Comparison of ENCODE assay signal across 30 mouse cellular contexts in genomic region chr4:122829339-122829738, GRCm38 (mm10). TPM values are rescaled to one million over a fixed set of nuclear protein-coding genes. Genes with fewer than 3 reads are reported as not detected.
DNase-seq lines count a peak whose midpoint lies in the region; ATAC-seq and TF ChIP-seq lines count a peak whose summit lies in the region.
"Had no signal": no experiment of that assay in that cellular context is flagged by ENCODE, and none has a peak within 500 bp of the region (broad histone marks: within the 10 kb centered on the region; RNA-seq: fewer than 3 reads in every experiment).

No protein-coding gene starts in this region.

- H3K4me1 ChIP-seq in forebrain, embryonic 10.5 days: peaks cover 45% of the 10 kb centered on the region
- peaks cover 19% of the 10 kb centered on the region for H3K4me1 ChIP-seq in forebrain, embryonic 12.5 days
- no peaks in the 10 kb centered on the region for H3K4me1 ChIP-seq in intestine, postnatal 0 days (replicated peaks; ENCODE audit: control insufficient read depth, insufficient read depth, low read length)
- H3K4me1 ChIP-seq: embryonic facial prominence, embryonic 13.5 days had no signal

- TF ChIP-seq CTCF in intestine, postnatal 0 days (IDR thresholded peaks at IDR 0.05; ENCODE audit: low read depth): no peak

- no peaks in the 10 kb centered on the region for H3K9me3 ChIP-seq in forebrain, embryonic 10.5 days
- H3K9me3 ChIP-seq in forebrain, embryonic 12.5 days: no peaks in the 10 kb centered on the region
- no peaks in the 10 kb centered on the region for H3K9me3 ChIP-seq in intestine, postnatal 0 days (ENCODE audit: control insufficient read depth)
- H3K9me3 ChIP-seq: embryonic facial prominence, embryonic 10.5 days; embryonic facial prominence, embryonic 13.5 days; G1E; heart, embryonic 12.5 days; heart, embryonic 15.5 days had no signal

- no peak overlapping the region for H3K4me3 ChIP-seq in forebrain, embryonic 10.5 days
- H3K4me3 ChIP-seq in forebrain, embryonic 12.5 days (replicated peaks): no peak overlapping the region
- no peak overlapping the region for H3K4me3 ChIP-seq in intestine, postnatal 0 days (ENCODE audit: low read depth, low read length)
- H3K4me3 ChIP-seq: embryonic facial prominence, embryonic 10.5 days; embryonic facial prominence, embryonic 13.5 days; erythroblast, embryonic 14.5 days; heart, embryonic 12.5 days; heart, embryonic 15.5 days had no signal

- peak overlapping the region; percentile 89; the same call in 1 of the 2 replicates for H3K27ac ChIP-seq in forebrain, embryonic 10.5 days
- H3K27ac ChIP-seq in forebrain, embryonic 12.5 days: no peak overlapping the region
- no peak overlapping the region for H3K27ac ChIP-seq in intestine, postnatal 0 days (ENCODE audit: low read depth, low read length)
- H3K27ac ChIP-seq: embryonic facial prominence, embryonic 10.5 days; embryonic facial prominence, embryonic 13.5 days; heart, embryonic 15.5 days; hindbrain, embryonic 14.5 days; hindbrain, postnatal 0 days had no signal

- 92% methylated on average over 6 of the region's 6 CpGs for WGBS in forebrain, embryonic 10.5 days
- 94% methylated on average over 6 of the region's 6 CpGs for WGBS in forebrain, embryonic 12.5 days
- 46% methylated on average over 6 of the region's 6 CpGs for WGBS in intestine, postnatal 0 days

- no peak overlapping the region for H3K4me2 ChIP-seq in forebrain, embryonic 12.5 days
- no peak overlapping the region for H3K4me2 ChIP-seq in intestine, postnatal 0 days (replicated peaks; ENCODE audit: low read depth)
- H3K4me2 ChIP-seq: embryonic facial prominence, embryonic 13.5 days; heart, embryonic 12.5 days; heart, embryonic 15.5 days; hindbrain, embryonic 14.5 days had no signal

- H3K36me3 ChIP-seq in forebrain, embryonic 10.5 days (replicated peaks): no peaks in the 10 kb centered on the region
- no peaks in the 10 kb centered on the region for H3K36me3 ChIP-seq in forebrain, embryonic 12.5 days (replicated peaks)
- no peaks in the 10 kb centered on the region for H3K36me3 ChIP-seq in intestine, postnatal 0 days (ENCODE audit: control insufficient read depth, insufficient read depth)
- H3K36me3 ChIP-seq: embryonic facial prominence, embryonic 10.5 days; embryonic facial prominence, embryonic 13.5 days; G1E; heart, embryonic 12.5 days; heart, embryonic 15.5 days had no signal

- DNase-seq in forebrain, embryonic 10.5 days (ENCODE audit: extremely low spot score, low spot score): no peak
- DNase-seq in left cerebral cortex, adult 11 months (ENCODE audit: low spot score): no peak
- no peak for DNase-seq in spleen, postnatal 36 days (ENCODE audit: low spot score in 2 of 2)
- DNase-seq in frontal cortex, postnatal 14 days (ENCODE audit: low spot score in 2 of 2): no peak
- DNase-seq: adrenal gland, adult 8-10 months; adrenal gland, postnatal 25 days; cerebellum, adult 11-12 months; cerebellum, adult 8-10 months; cerebellum, postnatal 10 days; cerebellum, postnatal 36 days; embryo, embryonic 11 days; forebrain, postnatal 0 days; gastrocnemius, postnatal 25 days; heart, adult 18-20 months; heart, postnatal 10 days; heart, postnatal 36 days had no signal

- ATAC-seq in forebrain, embryonic 12.5 days (ENCODE audit: low FRiP score): no peak
- ATAC-seq in CD4-positive, CD25-positive, alpha-beta regulatory T cell, adult 4 months: peak; percentile 63
- ATAC-seq in inflammation-experienced regulatory T-cells, adult 6 months: peak; percentile 28
- peak; percentile 53 for ATAC-seq in intestine, postnatal 0 days
- ATAC-seq: forebrain, embryonic 14.5 days; forebrain, postnatal 0 days; hindbrain, postnatal 0 days had no signal

- H3K27me3 ChIP-seq in forebrain, embryonic 10.5 days (ENCODE audit: poor library complexity, severe bottlenecking): no peaks in the 10 kb centered on the region
- H3K27me3 ChIP-seq in forebrain, embryonic 12.5 days: no peaks in the 10 kb centered on the region
- no peaks in the 10 kb centered on the region for H3K27me3 ChIP-seq in intestine, postnatal 0 days (replicated peaks; ENCODE audit: control insufficient read depth, insufficient read depth, low read length)
- H3K27me3 ChIP-seq: CH12.LX; embryonic facial prominence, embryonic 13.5 days; heart, embryonic 12.5 days; heart, embryonic 15.5 days had no signal

- no peak overlapping the region for H3K9ac ChIP-seq in forebrain, embryonic 12.5 days
- H3K9ac ChIP-seq in intestine, postnatal 0 days (ENCODE audit: low read depth, low read length): no peak overlapping the region
- H3K9ac ChIP-seq: embryonic facial prominence, embryonic 13.5 days; forebrain, postnatal 0 days; heart, embryonic 12.5 days; heart, embryonic 15.5 days; hindbrain, embryonic 14.5 days had no signal

RNA-seq across cellular contexts. Expression of gene Ppt1, which starts 6.7 kb away (rescaled TPM):
- polyA plus RNA-seq in forebrain, embryonic 10.5 days (2016; fragmentation: Nextera tagmentation; extraction: Ambion mirVana): 67.1 and 69.8 TPM in 2 replicates
- polyA plus RNA-seq in forebrain, embryonic 12.5 days (2016; fragmentation: Nextera tagmentation; extraction: Ambion mirVana): 69.4 and 70.1 TPM in 2 replicates
- polyA plus RNA-seq in CD4-positive, CD25-positive, alpha-beta regulatory T cell, adult 4 months (2017; shearing (Covaris generic)): 100 to 1,000 TPM; 112 to 156 TPM
- 100 to 1,000 TPM in 2 of 3 experiments, 10 to 100 TPM in 1; 88.2 to 161 (median 123) TPM for polyA plus RNA-seq in inflammation-experienced regulatory T-cells, adult 6 months (2017; shearing (Covaris generic))
- 54.6 and 54.9 TPM in 2 replicates for polyA plus RNA-seq in intestine, postnatal 0 days (2015; fragmentation: Nextera tagmentation; extraction: Ambion mirVana)

RNA-seq across cellular contexts. Expression of gene Cap1, which starts 56.5 kb away (rescaled TPM):
- polyA plus RNA-seq in forebrain, embryonic 10.5 days (2016; fragmentation: Nextera tagmentation; extraction: Ambion mirVana): 60.7 and 76.1 TPM in 2 replicates
- 28.1 and 44.4 TPM in 2 replicates for polyA plus RNA-seq in forebrain, embryonic 12.5 days (2016; fragmentation: Nextera tagmentation; extraction: Ambion mirVana)
- 100 to 1,000 TPM; 298 to 352 TPM for polyA plus RNA-seq in CD4-positive, CD25-positive, alpha-beta regulatory T cell, adult 4 months (2017; shearing (Covaris generic))
- 100 to 1,000 TPM; 303 to 446 (median 377) TPM for polyA plus RNA-seq in inflammation-experienced regulatory T-cells, adult 6 months (2017; shearing (Covaris generic))
- 58.4 and 60.4 TPM in 2 replicates for polyA plus RNA-seq in intestine, postnatal 0 days (2015; fragmentation: Nextera tagmentation; extraction: Ambion mirVana)
